Comparison of ENCODE assay signal across 44 mouse cellular contexts in genomic region chr6:18057899-18058298, GRCm38 (mm10). TPM values are rescaled to one million over a fixed set of nuclear protein-coding genes. Genes with fewer than 3 reads are reported as not detected.
"Had no signal": no experiment of that assay in that cellular context is flagged by ENCODE, and none has a peak within 500 bp of the region (broad histone marks: within the 10 kb centered on the region; RNA-seq: fewer than 3 reads in every experiment).

No protein-coding gene starts in this region.

- H3K4me1 ChIP-seq: limb, embryonic 10.5 days; limb, embryonic 12.5 days; limb, embryonic 13.5 days; limb, embryonic 15.5 days; liver, embryonic 15.5 days; lung, embryonic 15.5 days; megakaryocyte, embryonic 14.5 days; midbrain, embryonic 10.5 days; midbrain, embryonic 12.5 days; midbrain, embryonic 13.5 days; midbrain, embryonic 15.5 days; neural tube, embryonic 12.5 days; neural tube, embryonic 13.5 days had no signal

- H3K27me3 ChIP-seq: limb, embryonic 12.5 days; limb, embryonic 13.5 days; limb, embryonic 15.5 days; liver, embryonic 15.5 days; lung, embryonic 15.5 days; megakaryocyte, embryonic 14.5 days; midbrain, embryonic 12.5 days; midbrain, embryonic 13.5 days; midbrain, embryonic 15.5 days; neural tube, embryonic 12.5 days; neural tube, embryonic 13.5 days had no signal

- H3K36me3 ChIP-seq: limb, embryonic 10.5 days; limb, embryonic 12.5 days; limb, embryonic 13.5 days; limb, embryonic 15.5 days; liver, embryonic 15.5 days; lung, embryonic 15.5 days; midbrain, embryonic 10.5 days; midbrain, embryonic 12.5 days; midbrain, embryonic 13.5 days; midbrain, embryonic 15.5 days; neural tube, embryonic 12.5 days; neural tube, embryonic 13.5 days had no signal

- H3K27ac ChIP-seq: left cerebral cortex, adult 2 months; limb, embryonic 10.5 days; limb, embryonic 12.5 days; limb, embryonic 13.5 days; limb, embryonic 15.5 days; liver, embryonic 15.5 days; lung, embryonic 15.5 days; macrophage; midbrain, embryonic 10.5 days; midbrain, embryonic 12.5 days; midbrain, embryonic 13.5 days; midbrain, embryonic 15.5 days; neural tube, embryonic 12.5 days; neural tube, embryonic 13.5 days had no signal

- H3K9ac ChIP-seq: limb, embryonic 12.5 days; limb, embryonic 13.5 days; limb, embryonic 15.5 days; liver, embryonic 15.5 days; lung, embryonic 14.5 days; lung, embryonic 15.5 days; midbrain, embryonic 12.5 days; midbrain, embryonic 13.5 days; midbrain, embryonic 15.5 days; neural tube, embryonic 12.5 days; neural tube, embryonic 13.5 days had no signal

- DNase-seq: left cerebral cortex, postnatal 4 days; lung, adult 18-20 months; lung, adult 2 months; lung, embryonic 14.5 days; lung, postnatal 10 days; lung, postnatal 14 days; lung, postnatal 36 days; lung, postnatal 4 days; midbrain, embryonic 14.5 days had no signal

- H3K4me2 ChIP-seq: limb, embryonic 12.5 days; limb, embryonic 13.5 days; limb, embryonic 15.5 days; liver, embryonic 15.5 days; lung, embryonic 14.5 days; lung, embryonic 15.5 days; midbrain, embryonic 11.5 days; midbrain, embryonic 12.5 days; midbrain, embryonic 13.5 days; midbrain, embryonic 15.5 days; neural tube, embryonic 12.5 days; neural tube, embryonic 13.5 days had no signal

- H3K9me3 ChIP-seq: limb, embryonic 10.5 days; limb, embryonic 12.5 days; limb, embryonic 13.5 days; limb, embryonic 15.5 days; liver, embryonic 15.5 days; lung, embryonic 15.5 days; megakaryocyte, embryonic 14.5 days; midbrain, embryonic 10.5 days; midbrain, embryonic 12.5 days; midbrain, embryonic 13.5 days; midbrain, embryonic 15.5 days; neural tube, embryonic 12.5 days; neural tube, embryonic 13.5 days had no signal

- H3K4me3 ChIP-seq: left cerebral cortex, adult 2 months; limb, embryonic 10.5 days; limb, embryonic 12.5 days; limb, embryonic 13.5 days; limb, embryonic 15.5 days; liver, embryonic 15.5 days; lung, embryonic 15.5 days; megakaryocyte, embryonic 14.5 days; midbrain, embryonic 10.5 days; midbrain, embryonic 12.5 days; midbrain, embryonic 13.5 days; midbrain, embryonic 15.5 days; myocyte; neural tube, embryonic 12.5 days; neural tube, embryonic 13.5 days had no signal

- ATAC-seq: lung, postnatal 0 days; midbrain, embryonic 13.5 days; midbrain, embryonic 15.5 days; midbrain, embryonic 16.5 days had no signal

RNA-seq across cellular contexts. Expression of gene Wnt2, which starts 27.5 kb away (rescaled TPM):
- total RNA-seq: megakaryocyte progenitor cell, adult 5-6 weeks; megakaryocyte, adult 5-6 weeks; megakaryocyte-erythroid progenitor cell, adult 5-6 weeks; midbrain, postnatal 0 days; monocyte, adult 5-6 weeks had no signal
- polyA plus RNA-seq: macrophage, myocyte had no signal

RNA-seq across cellular contexts. Expression of gene Asz1, which starts 51.0 kb away (rescaled TPM):
- total RNA-seq: left cerebral cortex, adult 18-20 months; left cerebral cortex, adult 2 months; left cerebral cortex, adult 8-10 months; left cerebral cortex, postnatal 10 days; left cerebral cortex, postnatal 14 days; left cerebral cortex, postnatal 25 days; left cerebral cortex, postnatal 36 days; left cerebral cortex, postnatal 4 days; liver, adult 2 months; megakaryocyte progenitor cell, adult 5-6 weeks; megakaryocyte, adult 5-6 weeks; megakaryocyte-erythroid progenitor cell, adult 5-6 weeks; midbrain, postnatal 0 days; monocyte, adult 5-6 weeks had no signal
- polyA plus RNA-seq: limb, embryonic 10.5 days; limb, embryonic 11.5 days; limb, embryonic 12.5 days; limb, embryonic 13.5 days; limb, embryonic 14.5 days; limb, embryonic 15.5 days; liver, adult 2 months; liver, embryonic 15.5 days; liver, embryonic 16.5 days; lung, adult 2 months; macrophage; midbrain, embryonic 10.5 days; midbrain, embryonic 11.5 days; midbrain, embryonic 12.5 days; midbrain, embryonic 13.5 days; midbrain, embryonic 14.5 days; midbrain, embryonic 15.5 days; midbrain, embryonic 16.5 days; midbrain, postnatal 0 days; myocyte; neural tube, embryonic 11.5 days; neural tube, embryonic 12.5 days; neural tube, embryonic 13.5 days had no signal
